Mouse (Mus musculus) hindbrain, embryonic 12.5 days (tissue): ENCODE results near the gene Lsm4. TPM values are rescaled to one million over a fixed set of nuclear protein-coding genes. Genes with fewer than 3 reads are reported as not detected.

Experiments used
- ATAC-seq: fragments of 200-750 bp; cut with Nextera tagmentation; 2 replicates; pipeline ENCODE4 v1.8.0; 2017; ENCODE audit warnings: moderate TSS enrichment; ENCODE audit not compliant: low FRiP score
- H3K27ac ChIP-seq: fragments of 300-500 bp; sonication (generic); 2 replicates; pipeline ENCODE4 v1.5.1; 2016; ENCODE audit warnings: mild to moderate bottlenecking
- H3K27me3 ChIP-seq: fragments of 300-500 bp; sonication (generic); 2 replicates; pipeline ENCODE4 v1.6.1; 2016; ENCODE audit warnings: mild to moderate bottlenecking
- H3K36me3 ChIP-seq: fragments of 300-500 bp; sonication (generic); 2 replicates; pipeline ENCODE4 v1.6.1; 2016; ENCODE audit warnings: mild to moderate bottlenecking
- H3K4me1 ChIP-seq: fragments of 300-500 bp; sonication (generic); 2 replicates; pipeline ENCODE4 v1.6.1; 2016
- H3K4me2 ChIP-seq: fragments of 300-500 bp; sonication (generic); replicated peaks from 2 replicates; pipeline ENCODE4 v1.6.1; 2016; ENCODE audit warnings: mild to moderate bottlenecking
- H3K4me3 ChIP-seq: fragments of 300-500 bp; sonication (generic); 2 replicates; pipeline ENCODE4 v1.5.1; 2016; ENCODE audit warnings: mild to moderate bottlenecking
- H3K9ac ChIP-seq: fragments of 300-500 bp; sonication (generic); 2 replicates; pipeline ENCODE4 v1.6.1; 2016; ENCODE audit warnings: mild to moderate bottlenecking, moderate library complexity
- H3K9me3 ChIP-seq: fragments of 300-500 bp; sonication (generic); replicated peaks from 2 replicates; pipeline ENCODE4 v1.6.1; 2016; ENCODE audit warnings: mild to moderate bottlenecking
- WGBS: fragments of 180-500 bp; shearing (Covaris S2); methylation state at CpG from one replicate; pipeline ENCODE4 v1.1.7; 2016; 5-methylcytosine and 5-hydroxymethylcytosine counted together
- polyA plus RNA-seq: library from polyadenylated mRNA; unstranded; fragments of >200 nt; fragmentation: Nextera tagmentation; extraction: Ambion mirVana; gene quantifications from 2 replicates; pipeline ENCODE4 v1.2.1, GENCODE M21; 2016

Gene Lsm4
- polyA plus RNA-seq, 1 experiment from 2014 or later = 227 TPM

DNA sequence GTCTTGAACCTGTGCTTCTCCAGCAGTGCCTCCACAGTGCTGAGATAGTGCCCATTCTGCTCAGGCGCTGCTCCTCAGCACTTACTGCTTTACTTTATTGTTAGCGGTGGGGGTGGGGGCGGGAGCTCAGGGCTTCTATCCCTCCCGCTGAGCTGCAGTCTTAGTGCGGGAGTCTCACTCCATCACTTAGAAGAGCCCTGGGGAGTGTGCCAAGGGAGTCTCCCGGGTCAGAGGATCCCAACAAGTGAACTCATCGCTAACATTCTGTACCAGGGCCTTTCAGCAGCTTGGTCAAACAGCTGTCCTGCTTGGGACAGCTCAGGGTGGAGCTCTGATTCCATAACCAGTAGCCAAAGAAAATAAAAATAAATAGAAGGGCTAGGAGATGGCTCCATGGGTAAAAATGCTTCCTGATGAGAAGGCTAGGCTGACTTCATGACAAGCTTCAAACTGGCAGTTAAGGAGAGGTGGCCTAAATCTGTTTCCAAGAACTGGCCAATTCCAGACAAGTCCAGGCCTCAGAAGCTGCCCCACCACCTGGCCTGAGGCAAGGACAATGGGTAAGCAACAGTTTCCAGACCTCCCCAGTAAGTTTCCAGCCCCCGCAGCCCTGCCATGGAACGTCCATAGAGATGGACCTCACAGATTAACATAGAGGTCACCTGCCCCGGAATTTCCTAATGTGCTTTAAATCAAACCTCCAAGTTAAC is 1.3 kb upstream of the Lsm4 start:
- Histone ChIP-seq H3K27ac (no peak overlapping the region), H3K4me2 (no peak overlapping the region), H3K9me3 (no peaks in the 10 kb centered on the region), H3K27me3 (no peaks in the 10 kb centered on the region), H3K4me3 (no peak overlapping the region), H3K9ac (no peak overlapping the region), H3K4me1 (peaks cover 17% of the 10 kb centered on the region), H3K36me3 (0 out of 2 replicates have a peak, but pooled peaks cover 3% of the 10 kb centered on the region)
- 60% methylated on average over 10 of the region's 10 CpGs for WGBS
- no peak for ATAC-seq

DNA sequence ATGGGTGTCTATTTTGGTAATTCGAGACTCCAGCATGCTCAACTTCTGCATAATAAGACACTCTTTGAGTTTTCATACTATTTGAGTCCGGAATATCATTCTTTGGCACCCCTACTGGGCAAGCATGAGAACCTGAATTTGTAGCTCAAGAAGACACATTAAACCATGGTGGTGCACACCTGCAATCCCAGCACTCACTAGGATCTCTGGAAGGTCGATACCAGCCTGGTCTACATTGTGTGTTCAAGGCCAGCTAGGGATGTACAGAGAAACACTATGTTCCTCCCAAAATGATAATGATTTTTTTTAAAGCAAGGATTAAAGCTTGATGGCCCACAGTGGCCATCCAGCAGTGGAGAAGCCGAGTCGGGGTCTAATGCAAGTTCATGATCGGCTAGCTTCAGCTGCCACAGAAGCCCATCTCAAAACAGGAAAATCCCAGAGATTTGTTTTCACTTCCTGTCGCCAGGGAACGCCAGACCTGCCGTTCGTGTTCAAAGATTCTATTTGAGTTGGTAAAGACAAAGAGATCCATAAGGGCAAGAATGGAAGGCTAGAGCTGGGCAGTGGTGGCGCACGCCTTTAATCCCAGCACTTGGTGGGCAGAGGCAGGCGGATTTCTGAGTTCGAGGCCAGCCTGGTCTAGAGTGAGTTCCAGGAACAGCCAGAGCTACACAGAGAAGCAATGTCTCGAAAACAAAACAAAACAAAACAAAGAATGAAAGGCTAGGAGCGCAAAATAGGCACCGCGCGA is 546 bp upstream of the Lsm4 start:
- peak overlapping the region; percentile 96 for H3K27ac ChIP-seq
- H3K4me2 ChIP-seq = peak overlapping the region; percentile 51
- H3K36me3 ChIP-seq = peaks cover 5% of the 10 kb centered on the region; the same call in 1 of the 2 replicates
- H3K9ac ChIP-seq = peak overlapping the region; percentile 58
- WGBS = 40% methylated on average over 19 of the region's 19 CpGs
- peak; percentile 55 for ATAC-seq
- peak overlapping the region; percentile 66 for H3K4me3 ChIP-seq
- no peaks in the 10 kb centered on the region for H3K9me3 ChIP-seq
- H3K4me1 ChIP-seq = peaks cover 17% of the 10 kb centered on the region
- no peaks in the 10 kb centered on the region for H3K27me3 ChIP-seq

DNA sequence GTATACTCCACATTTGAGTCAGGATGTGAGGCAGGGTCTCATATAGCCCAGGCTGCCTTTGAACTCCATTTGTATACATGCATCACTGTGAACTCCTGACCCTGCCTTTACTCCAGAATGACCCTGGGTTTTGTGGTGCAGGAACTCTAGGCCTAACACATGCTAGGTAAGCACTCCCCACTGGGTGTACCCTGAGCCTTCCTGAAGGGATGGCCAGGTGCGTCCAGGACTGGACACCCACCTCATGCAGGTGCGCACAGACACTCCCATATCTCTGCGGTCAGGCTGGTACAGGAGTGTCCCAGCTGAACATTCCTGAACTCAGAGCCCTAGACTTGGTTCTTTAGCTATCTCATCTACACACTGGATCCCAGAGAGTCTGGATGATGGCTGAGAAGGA is 1.1 kb downstream of the Lsm4 start:
- no peaks in the 10 kb centered on the region for H3K9me3 ChIP-seq
- H3K4me1 ChIP-seq = peaks cover 17% of the 10 kb centered on the region
- H3K9ac ChIP-seq = peak overlapping the region; percentile 70
- peak overlapping the region; percentile 79 for H3K4me2 ChIP-seq
- H3K4me3 ChIP-seq = peak overlapping the region; percentile 66
- peaks cover 21% of the 10 kb centered on the region for H3K36me3 ChIP-seq
- no peaks in the 10 kb centered on the region for H3K27me3 ChIP-seq
- peak overlapping the region; percentile 96 for H3K27ac ChIP-seq
- 90% methylated on average over 3 of the region's 3 CpGs for WGBS
- no peak for ATAC-seq

DNA sequence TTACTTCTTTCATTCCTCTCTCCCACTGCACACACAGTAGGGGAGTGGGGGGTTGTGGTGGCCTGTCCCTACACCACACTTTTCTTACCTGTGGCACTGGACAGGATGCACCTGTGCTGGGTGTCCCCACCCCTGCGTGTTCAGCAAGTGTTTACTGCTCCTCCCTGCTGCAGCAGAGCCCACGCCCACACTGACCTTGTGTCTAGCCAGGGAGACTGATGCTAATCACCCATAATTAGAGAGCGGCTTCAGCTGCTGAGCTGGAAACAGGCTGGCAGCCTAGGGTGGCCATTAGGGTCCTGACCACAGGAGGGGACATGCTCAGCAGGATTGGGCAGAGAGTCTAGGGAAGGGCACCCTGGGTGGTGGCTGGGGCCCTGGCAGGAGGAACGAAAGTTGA is 1.7 kb downstream of the Lsm4 start:
- Histone ChIP-seq H3K27ac (no peak overlapping the region), H3K4me2 (peak overlapping the region; percentile 79; the same call in 1 of the 2 replicates)
- WGBS = 84% methylated on average over 4 of the region's 4 CpGs

DNA sequence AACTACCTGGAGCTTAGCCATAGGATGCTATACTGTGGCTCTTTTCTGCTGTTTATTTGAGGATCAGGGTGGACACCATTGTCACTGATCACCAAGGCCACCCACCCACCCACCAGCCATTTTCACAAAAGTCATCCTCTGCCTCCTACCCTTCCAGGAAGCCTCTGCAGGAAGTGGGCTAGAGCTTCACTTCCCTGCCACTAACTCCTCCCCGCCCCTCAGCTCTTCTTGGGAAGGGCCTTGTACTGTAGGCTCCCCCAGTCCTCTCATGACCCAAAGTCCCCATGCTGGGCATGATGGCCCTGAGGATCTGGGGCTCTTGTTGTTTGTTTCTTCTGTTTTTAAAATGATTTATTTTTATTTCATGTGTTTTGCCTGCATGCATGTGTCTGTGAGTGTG is 2.3 kb downstream of the Lsm4 start:
- Histone ChIP-seq H3K4me2 (no peak overlapping the region), H3K27me3 (no peaks in the 10 kb centered on the region), H3K4me3 (no peak overlapping the region), H3K4me1 (peaks cover 17% of the 10 kb centered on the region), H3K27ac (no peak overlapping the region), H3K36me3 (peaks cover 27% of the 10 kb centered on the region), H3K9me3 (no peaks in the 10 kb centered on the region), H3K9ac (no peak overlapping the region)
- 95% methylated on average over 1 of the region's 1 CpGs for WGBS
- no peak for ATAC-seq

More for the DNA sequence above, 1.7 kb downstream of the Lsm4 start:
- H3K4me3 ChIP-seq = no peak overlapping the region
- peaks cover 27% of the 10 kb centered on the region for H3K36me3 ChIP-seq
- no peaks in the 10 kb centered on the region for H3K9me3 ChIP-seq
- H3K4me1 ChIP-seq = peaks cover 17% of the 10 kb centered on the region
- 0 out of 2 replicates have a peak overlapping the region, but pooled peaks have one; percentile 70 for H3K9ac ChIP-seq
- no peak for ATAC-seq
- no peaks in the 10 kb centered on the region for H3K27me3 ChIP-seq

DNA sequence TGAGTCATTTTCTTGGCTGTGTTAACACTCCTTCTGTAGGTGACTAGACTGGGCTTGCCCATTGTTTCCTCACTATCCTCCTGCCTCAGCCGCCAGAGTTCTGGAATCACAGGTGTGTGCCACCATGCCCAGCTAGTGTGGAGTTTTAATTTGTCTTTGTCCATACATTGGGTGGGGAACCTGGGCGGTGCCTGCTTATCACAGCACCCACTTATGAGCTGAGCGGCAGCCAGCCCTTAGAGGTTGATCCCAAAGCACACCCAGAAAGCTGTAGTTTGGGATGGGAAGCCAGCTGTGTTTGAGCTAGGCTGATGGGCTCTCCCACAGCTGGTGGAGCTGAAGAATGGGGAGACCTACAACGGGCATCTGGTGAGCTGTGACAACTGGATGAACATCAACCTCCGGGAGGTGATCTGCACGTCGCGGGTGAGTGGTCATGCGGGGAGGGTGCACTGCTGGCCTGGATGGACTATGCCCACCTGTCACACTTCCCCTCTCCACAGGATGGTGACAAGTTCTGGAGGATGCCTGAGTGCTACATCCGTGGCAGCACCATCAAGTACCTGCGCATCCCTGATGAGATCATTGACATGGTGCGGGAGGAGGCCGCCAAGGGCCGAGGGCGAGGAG is 4.5 kb downstream of the Lsm4 start:
- no peak overlapping the region for H3K4me2 ChIP-seq
- no peak for ATAC-seq
- peaks cover 4% of the 10 kb centered on the region; the same call in 1 of the 2 replicates for H3K27me3 ChIP-seq
- H3K27ac ChIP-seq = no peak overlapping the region
- H3K4me3 ChIP-seq = no peak overlapping the region
- H3K36me3 ChIP-seq = peaks cover 27% of the 10 kb centered on the region
- 91% methylated on average over 15 of the region's 15 CpGs for WGBS
- H3K4me1 ChIP-seq = peaks cover 21% of the 10 kb centered on the region
- H3K9ac ChIP-seq = no peak overlapping the region
- H3K9me3 ChIP-seq = no peaks in the 10 kb centered on the region

DNA sequence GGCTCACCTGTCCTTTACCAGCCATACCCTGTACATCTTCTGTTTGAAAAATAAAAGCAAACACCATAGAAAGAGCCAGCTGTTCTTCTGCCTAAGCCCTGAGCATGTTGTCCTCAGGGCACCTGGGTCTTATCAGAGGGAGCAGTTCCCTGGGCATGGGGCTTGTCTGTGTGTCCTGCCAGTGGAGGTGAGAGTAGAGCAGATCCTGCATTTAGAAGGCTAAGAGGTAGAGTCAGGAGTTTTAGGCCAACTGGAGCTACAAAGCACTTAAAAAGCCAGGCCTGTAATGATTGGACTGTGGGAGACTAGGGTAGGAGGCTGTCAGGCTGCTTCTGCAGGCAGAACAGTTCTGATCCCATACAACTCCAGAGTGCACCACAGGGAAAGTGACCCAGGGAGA is 5.6 kb downstream of the Lsm4 start:
- H3K4me3 ChIP-seq = no peak overlapping the region
- ATAC-seq = no peak
- H3K9ac ChIP-seq = no peak overlapping the region
- no peaks in the 10 kb centered on the region for H3K9me3 ChIP-seq
- peaks cover 27% of the 10 kb centered on the region for H3K36me3 ChIP-seq
- H3K27me3 ChIP-seq = peaks cover 6% of the 10 kb centered on the region; the same call in 1 of the 2 replicates
- no peak overlapping the region for H3K27ac ChIP-seq
- H3K4me2 ChIP-seq = no peak overlapping the region
- peaks cover 19% of the 10 kb centered on the region for H3K4me1 ChIP-seq

DNA sequence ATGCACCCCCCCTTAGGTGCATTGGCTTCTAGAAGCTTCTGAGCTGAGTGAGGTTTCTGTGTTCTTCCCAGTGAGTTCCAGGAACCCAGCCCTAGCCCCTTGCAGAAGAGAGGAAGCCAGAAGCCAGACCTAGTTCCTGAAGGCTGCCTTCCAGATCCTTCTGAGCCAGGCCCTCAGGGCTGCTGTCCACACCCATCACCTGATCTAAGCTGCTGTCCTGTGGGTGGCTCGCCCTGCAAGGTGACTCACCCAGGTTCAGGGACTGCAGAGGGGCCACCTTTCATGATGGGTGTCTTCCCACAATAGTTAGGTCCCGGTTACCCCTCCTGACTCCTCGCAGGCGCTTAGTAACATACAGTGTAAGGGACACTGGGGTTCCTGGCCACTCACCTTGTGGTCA is 6.4 kb downstream of the Lsm4 start:
- 91% methylated on average over 4 of the region's 4 CpGs for WGBS
- Histone ChIP-seq H3K27ac (no peak overlapping the region), H3K4me2 (no peak overlapping the region), H3K4me1 (peaks cover 13% of the 10 kb centered on the region), H3K9ac (no peak overlapping the region), H3K27me3 (peaks cover 6% of the 10 kb centered on the region; the same call in 1 of the 2 replicates), H3K4me3 (no peak overlapping the region), H3K36me3 (peaks cover 27% of the 10 kb centered on the region), H3K9me3 (no peaks in the 10 kb centered on the region)
- ATAC-seq = no peak

DNA sequence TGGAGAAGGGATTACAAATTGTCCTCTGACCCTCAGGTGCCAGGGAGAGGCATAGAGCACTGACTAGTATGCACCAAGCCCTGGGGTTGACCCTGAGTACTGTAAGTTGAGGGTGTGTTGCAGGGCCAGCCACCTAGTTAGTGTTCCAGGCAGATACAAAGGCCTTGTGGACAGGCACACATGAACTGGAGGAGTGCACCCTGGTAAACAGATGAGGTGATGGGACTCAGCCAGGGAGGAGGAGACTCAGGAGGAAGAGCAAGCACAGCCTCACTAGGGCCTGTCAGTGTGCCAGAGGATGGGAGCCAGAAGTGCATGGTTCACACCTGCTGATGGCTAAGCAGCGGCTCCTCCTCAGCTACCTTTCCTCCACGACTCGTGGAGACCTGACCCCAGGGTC is 7.0 kb downstream of the Lsm4 start:
- H3K4me2 ChIP-seq = no peak overlapping the region
- H3K27me3 ChIP-seq = peaks cover 6% of the 10 kb centered on the region; the same call in 1 of the 2 replicates
- H3K4me1 ChIP-seq = peaks cover 6% of the 10 kb centered on the region
- H3K27ac ChIP-seq = no peak overlapping the region
- 84% methylated on average over 3 of the region's 3 CpGs for WGBS
- peaks cover 27% of the 10 kb centered on the region for H3K36me3 ChIP-seq
- no peaks in the 10 kb centered on the region for H3K9me3 ChIP-seq
- ATAC-seq = no peak
- H3K4me3 ChIP-seq = no peak overlapping the region
- H3K9ac ChIP-seq = no peak overlapping the region

DNA sequence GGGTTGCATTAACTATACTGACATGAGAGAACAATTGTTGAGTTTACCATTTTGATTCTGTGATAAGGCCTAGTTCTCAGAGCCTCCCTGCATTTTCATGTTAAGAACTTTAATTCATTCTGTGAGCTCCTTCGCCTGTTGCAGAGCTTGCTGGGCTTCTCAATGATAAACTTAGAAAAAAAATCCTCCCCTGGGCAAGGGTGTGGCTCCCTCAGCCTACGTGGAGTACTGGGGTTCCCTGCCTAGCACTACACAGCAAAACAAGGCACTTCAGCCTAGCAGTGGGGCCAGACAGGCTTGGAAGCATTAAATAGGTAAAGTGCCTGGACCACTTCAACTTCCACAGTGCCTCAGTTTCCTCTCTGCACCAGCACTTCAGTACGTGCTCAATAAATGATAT is 8.4 kb downstream of the Lsm4 start:
- Histone ChIP-seq H3K9me3 (no peaks in the 10 kb centered on the region), H3K36me3 (peaks cover 26% of the 10 kb centered on the region), H3K9ac (no peak overlapping the region), H3K4me3 (no peak overlapping the region), H3K27ac (no peak overlapping the region), H3K4me1 (peaks cover 6% of the 10 kb centered on the region), H3K27me3 (peaks cover 6% of the 10 kb centered on the region; the same call in 1 of the 2 replicates), H3K4me2 (no peak overlapping the region)
- 80% methylated on average over 3 of the region's 3 CpGs for WGBS
- no peak for ATAC-seq

DNA sequence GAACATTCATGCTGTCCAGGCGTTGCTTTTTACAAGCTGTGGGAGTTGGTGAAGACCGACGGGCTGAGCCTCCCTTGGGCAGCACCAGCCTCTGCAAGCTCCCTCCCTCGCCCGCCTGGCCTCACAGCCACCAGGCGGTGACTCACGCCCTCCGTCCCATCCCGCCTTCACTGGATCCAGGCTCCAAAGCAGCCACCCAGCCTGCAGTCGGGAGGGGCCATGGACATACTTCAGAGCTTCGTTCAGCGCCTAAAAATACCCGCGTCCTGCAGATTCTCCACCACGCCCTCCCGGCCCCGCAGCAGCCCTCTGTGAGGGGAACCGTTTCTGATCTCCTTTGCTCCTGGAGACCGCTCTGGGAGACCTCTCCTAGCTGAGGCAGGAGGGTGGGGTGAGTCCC is 9.1 kb downstream of the Lsm4 start:
- Histone ChIP-seq H3K9me3 (no peaks in the 10 kb centered on the region), H3K4me1 (peaks cover 6% of the 10 kb centered on the region), H3K4me2 (peak overlapping the region; percentile 25; the same call in 1 of the 2 replicates), H3K27me3 (peaks cover 6% of the 10 kb centered on the region; the same call in 1 of the 2 replicates), H3K4me3 (no peak overlapping the region), H3K9ac (peak overlapping the region; percentile 32; the same call in 1 of the 2 replicates), H3K36me3 (peaks cover 24% of the 10 kb centered on the region), H3K27ac (no peak overlapping the region)
- no peak for ATAC-seq
- 11% methylated on average over 19 of the region's 19 CpGs for WGBS

DNA sequence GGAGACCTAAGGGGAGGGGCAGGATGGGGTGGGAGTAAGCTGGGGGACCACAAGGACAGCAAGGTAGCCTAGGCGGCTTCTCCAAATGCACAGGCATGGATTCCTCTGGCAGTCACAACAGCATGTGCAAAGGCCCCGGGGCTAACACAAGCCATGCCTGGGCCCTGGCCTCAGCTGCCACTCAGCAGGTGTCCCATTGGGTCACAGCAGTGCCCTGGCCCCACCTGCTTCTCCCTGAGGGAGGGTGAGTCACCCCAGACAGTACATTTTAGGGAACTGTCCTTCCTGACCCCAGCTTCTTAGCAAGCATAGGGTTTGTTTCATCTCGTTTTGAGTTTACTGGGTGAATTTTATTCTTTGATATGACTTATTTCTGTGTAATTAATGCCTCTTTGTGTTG is 9.6 kb downstream of the Lsm4 start:
- H3K9me3 ChIP-seq = no peaks in the 10 kb centered on the region
- H3K9ac ChIP-seq = no peak overlapping the region
- H3K27ac ChIP-seq = no peak overlapping the region
- no peak for ATAC-seq
- WGBS = 66% methylated on average over 3 of the region's 3 CpGs
- H3K4me3 ChIP-seq = no peak overlapping the region
- H3K36me3 ChIP-seq = peaks cover 20% of the 10 kb centered on the region
- no peak overlapping the region for H3K4me2 ChIP-seq
- H3K27me3 ChIP-seq = peaks cover 6% of the 10 kb centered on the region; the same call in 1 of the 2 replicates
- H3K4me1 ChIP-seq = peaks cover 6% of the 10 kb centered on the region
